Mouse (Mus musculus): Measurements from ENCODE around the gene Mgst2. TPM values are rescaled to one million over a fixed set of nuclear protein-coding genes. Genes with fewer than 3 reads are reported as not detected.

Gene Mgst2
- polyA plus RNA-seq, 1 experiment from 2014 or later = 1.1 TPM

DNA sequence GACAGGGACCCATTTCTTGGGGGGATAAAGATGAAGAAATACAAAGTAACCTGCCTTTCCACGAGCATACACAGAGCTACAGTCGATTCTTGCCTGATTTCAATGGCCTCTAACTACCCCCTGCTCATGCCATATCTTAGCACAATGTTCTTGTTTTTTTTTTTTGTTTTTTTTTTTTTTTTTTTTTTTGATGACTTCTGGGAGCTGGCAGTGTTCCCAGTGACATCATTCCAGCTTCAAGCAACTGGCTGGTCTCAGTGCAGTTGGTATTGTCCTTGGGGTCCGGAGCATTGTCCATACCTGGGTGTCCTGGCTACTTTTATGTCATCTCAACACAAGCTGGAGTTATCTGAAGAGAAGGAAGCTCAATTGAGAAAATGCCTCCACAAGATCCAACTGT lies 14.8 kb downstream of the Mgst2 start:
- Histone ChIP-seq H3K4me1 (replicated peaks) (no peaks in the 10 kb centered on the region), H3K27ac (no peak overlapping the region), H3K9ac (replicated peaks) (no peak overlapping the region), H3K36me3 (no peaks in the 10 kb centered on the region), H3K4me2 (no peak overlapping the region), H3K9me3 (no peaks in the 10 kb centered on the region), H3K27me3 (no peaks in the 10 kb centered on the region), H3K4me3 (replicated peaks) (no peak overlapping the region)
- 86% methylated on average over 3 of the region's 3 CpGs for WGBS
- no peak for ATAC-seq (ENCODE audit: insufficient number of reproducible peaks, insufficient read depth, low FRiP score, low TSS enrichment, low read depth)

DNA sequence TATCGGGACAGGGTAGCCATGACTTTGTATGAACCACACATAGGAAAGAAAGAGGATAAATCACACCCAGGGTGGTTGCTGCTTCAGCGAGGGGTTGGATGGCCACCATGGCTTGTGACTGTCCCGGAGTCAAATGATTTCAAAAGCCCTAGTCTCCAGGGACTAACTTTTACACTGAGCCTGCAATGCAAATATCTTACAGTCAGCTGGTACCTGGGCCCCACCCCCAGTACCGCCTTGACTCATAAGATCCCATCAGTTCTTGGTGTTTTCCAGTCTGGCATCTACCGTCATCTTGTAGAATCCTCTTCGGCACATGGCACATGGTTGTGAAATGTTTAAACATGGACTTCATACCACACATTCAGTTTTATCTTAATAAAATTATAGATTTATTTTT lies 25.4 kb downstream of the Mgst2 start:
- Histone ChIP-seq H3K4me2 (no peak overlapping the region), H3K9me3 (no peaks in the 10 kb centered on the region), H3K4me3 (replicated peaks) (no peak overlapping the region), H3K36me3 (peaks cover 25% of the 10 kb centered on the region), H3K27ac (no peak overlapping the region), H3K9ac (replicated peaks) (no peak overlapping the region), H3K4me1 (replicated peaks) (no peaks in the 10 kb centered on the region), H3K27me3 (no peaks in the 10 kb centered on the region)
- 96% methylated on average over 6 of the region's 6 CpGs for WGBS
- no peak for ATAC-seq (ENCODE audit: insufficient number of reproducible peaks, insufficient read depth, low FRiP score, low TSS enrichment, low read depth)

DNA sequence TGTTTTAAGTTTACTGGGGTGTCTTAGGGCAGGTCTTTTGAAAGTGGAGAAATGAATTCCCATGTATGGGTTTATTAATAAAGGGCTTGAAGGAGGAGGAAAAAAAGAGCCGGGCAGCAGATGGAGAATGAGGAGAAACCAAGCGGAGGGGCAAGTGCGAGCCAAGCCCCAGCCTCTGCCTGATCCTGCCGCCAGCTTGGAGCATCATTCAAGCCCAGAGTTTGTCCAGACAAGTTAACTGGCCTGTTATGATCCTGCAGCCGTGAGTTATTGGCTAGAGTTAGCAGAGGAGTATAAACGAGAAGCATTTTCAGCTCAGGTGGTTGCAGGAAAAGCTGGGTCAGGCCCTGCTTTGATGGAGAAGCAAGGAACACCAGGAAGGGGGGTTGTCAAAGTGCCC lies 26.2 kb downstream of the Mgst2 start:
- no peak overlapping the region for H3K9ac ChIP-seq (replicated peaks)
- no peaks in the 10 kb centered on the region for H3K4me1 ChIP-seq (replicated peaks)
- no peaks in the 10 kb centered on the region for H3K9me3 ChIP-seq
- WGBS = 72% methylated on average over 6 of the region's 6 CpGs
- H3K27ac ChIP-seq = no peak overlapping the region
- peaks cover 31% of the 10 kb centered on the region for H3K36me3 ChIP-seq
- no peak for ATAC-seq (ENCODE audit: insufficient number of reproducible peaks, insufficient read depth, low FRiP score, low TSS enrichment, low read depth)
- H3K4me2 ChIP-seq = no peak overlapping the region
- no peak overlapping the region for H3K4me3 ChIP-seq (replicated peaks)
- H3K27me3 ChIP-seq = no peaks in the 10 kb centered on the region

DNA sequence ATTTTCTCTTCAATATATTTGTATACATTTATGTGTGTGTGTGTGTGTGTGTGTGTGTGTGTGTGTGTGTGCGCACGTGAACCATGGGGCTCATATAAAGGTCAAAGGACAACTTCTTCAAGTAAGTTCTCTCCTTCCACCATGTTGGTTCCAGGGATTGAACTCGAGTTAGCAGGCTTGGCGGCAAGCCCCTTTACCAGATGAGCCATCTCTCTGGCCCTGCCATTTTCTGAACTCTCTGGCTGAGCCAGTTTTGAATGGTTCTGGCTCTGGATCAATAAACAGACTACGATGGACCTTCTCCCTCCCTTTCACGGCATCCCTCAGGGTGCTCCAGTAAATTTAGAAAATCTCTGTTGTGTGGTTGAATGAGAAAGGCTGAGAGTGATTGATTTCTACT lies 26.6 kb downstream of the Mgst2 start:
- no peak overlapping the region for H3K9ac ChIP-seq (replicated peaks)
- no peak overlapping the region for H3K27ac ChIP-seq
- peaks cover 36% of the 10 kb centered on the region for H3K36me3 ChIP-seq
- WGBS = 84% methylated on average over 6 of the region's 6 CpGs
- H3K4me1 ChIP-seq (replicated peaks) = no peaks in the 10 kb centered on the region
- no peak overlapping the region for H3K4me3 ChIP-seq (replicated peaks)
- no peak overlapping the region for H3K4me2 ChIP-seq
- H3K27me3 ChIP-seq = no peaks in the 10 kb centered on the region
- ATAC-seq (ENCODE audit: insufficient number of reproducible peaks, insufficient read depth, low FRiP score, low TSS enrichment, low read depth) = no peak
- no peaks in the 10 kb centered on the region for H3K9me3 ChIP-seq

DNA sequence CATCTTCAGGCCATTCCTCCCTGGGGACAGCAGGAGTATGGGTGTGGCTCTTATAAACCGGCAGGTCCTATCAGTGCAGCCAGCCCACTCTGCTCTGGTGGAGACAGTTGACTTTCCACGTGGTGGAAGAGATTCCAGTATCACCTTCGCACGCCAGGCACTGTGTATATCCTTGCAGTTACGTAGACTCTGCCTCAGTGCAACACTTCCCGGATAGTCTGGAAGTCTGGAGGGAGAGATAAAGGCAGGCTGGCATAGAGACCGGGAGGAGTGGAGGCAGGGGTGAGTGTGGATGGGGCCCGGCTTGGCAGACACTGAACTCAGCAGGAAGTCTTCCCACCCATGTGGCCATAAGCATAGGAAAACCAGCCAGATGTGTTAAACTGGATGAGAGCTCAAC lies 28.6 kb downstream of the Mgst2 start:
- Histone ChIP-seq H3K36me3 (peaks cover 41% of the 10 kb centered on the region), H3K4me2 (no peak overlapping the region), H3K9me3 (peaks cover 3% of the 10 kb centered on the region; the same call in 1 of the 2 replicates), H3K9ac (replicated peaks) (no peak overlapping the region), H3K4me1 (replicated peaks) (no peaks in the 10 kb centered on the region), H3K27me3 (no peaks in the 10 kb centered on the region), H3K27ac (no peak overlapping the region), H3K4me3 (replicated peaks) (no peak overlapping the region)
- no peak for ATAC-seq (ENCODE audit: insufficient number of reproducible peaks, insufficient read depth, low FRiP score, low TSS enrichment, low read depth)
- 90% methylated on average over 8 of the region's 8 CpGs for WGBS

DNA sequence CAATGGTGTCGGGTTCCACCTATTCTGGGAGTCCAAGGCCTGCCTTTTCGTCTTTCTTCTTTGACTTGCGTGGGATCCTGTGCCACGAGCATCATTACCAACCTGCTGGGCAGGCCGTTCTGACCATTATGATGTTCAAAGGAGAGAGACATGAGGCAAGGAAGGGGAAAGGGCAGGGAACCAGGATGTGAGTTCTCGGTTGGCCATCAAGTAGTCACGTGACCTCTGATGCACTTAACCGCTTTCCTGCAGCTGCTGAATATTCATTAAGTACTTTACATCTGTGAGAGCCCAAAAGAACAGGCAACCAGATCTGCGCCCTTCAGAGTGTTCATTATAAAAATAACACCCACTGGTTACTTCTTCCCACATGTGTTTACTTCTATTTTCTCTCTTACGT lies 33.0 kb downstream of the Mgst2 start:
- 81% methylated on average over 10 of the region's 10 CpGs for WGBS
- peaks cover 3% of the 10 kb centered on the region; the same call in 1 of the 2 replicates for H3K9me3 ChIP-seq
- no peak overlapping the region for H3K4me2 ChIP-seq
- no peak for ATAC-seq (ENCODE audit: insufficient number of reproducible peaks, insufficient read depth, low FRiP score, low TSS enrichment, low read depth)
- no peaks in the 10 kb centered on the region; the same call in 1 of the 2 replicates for H3K27me3 ChIP-seq
- peaks cover 51% of the 10 kb centered on the region for H3K36me3 ChIP-seq
- no peak overlapping the region for H3K27ac ChIP-seq
- H3K4me1 ChIP-seq (replicated peaks) = no peaks in the 10 kb centered on the region
- no peak overlapping the region for H3K4me3 ChIP-seq (replicated peaks)
- H3K9ac ChIP-seq (replicated peaks) = no peak overlapping the region

DNA sequence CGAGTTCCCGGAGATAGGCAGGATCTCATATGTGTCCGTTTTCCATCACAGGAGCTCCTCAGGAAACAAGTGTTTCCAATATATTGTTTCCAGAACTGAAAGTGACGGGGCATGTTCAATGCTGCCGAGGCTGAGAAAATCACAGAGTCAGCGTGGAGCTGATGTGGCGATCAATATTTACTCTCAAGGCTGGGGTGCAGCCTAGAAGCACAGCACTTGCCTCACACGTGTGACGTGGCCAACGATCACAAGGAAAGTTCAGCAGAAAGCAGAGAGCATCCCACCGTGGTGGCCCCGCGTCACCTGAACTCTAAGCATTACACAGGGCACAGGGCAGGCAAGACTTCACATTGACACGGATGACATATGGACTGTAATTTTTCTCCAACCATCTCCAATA lies 34.4 kb downstream of the Mgst2 start:
- H3K27me3 ChIP-seq = peaks cover 2% of the 10 kb centered on the region; the same call in 1 of the 2 replicates
- no peak for ATAC-seq (ENCODE audit: insufficient number of reproducible peaks, insufficient read depth, low FRiP score, low TSS enrichment, low read depth)
- H3K36me3 ChIP-seq = peaks cover 39% of the 10 kb centered on the region
- H3K27ac ChIP-seq = no peak overlapping the region
- peaks cover 3% of the 10 kb centered on the region; the same call in 1 of the 2 replicates for H3K9me3 ChIP-seq
- 91% methylated on average over 14 of the region's 14 CpGs for WGBS
- H3K9ac ChIP-seq (replicated peaks) = no peak overlapping the region
- H3K4me2 ChIP-seq = no peak overlapping the region
- peaks cover 10% of the 10 kb centered on the region for H3K4me1 ChIP-seq (replicated peaks)
- no peak overlapping the region for H3K4me3 ChIP-seq (replicated peaks)

GRCm38 (mm10) chr3:51695713-51696112 lies 35.6 kb downstream of the Mgst2 start:
- Histone ChIP-seq H3K4me3 (replicated peaks) (no peak overlapping the region), H3K27me3 (peaks cover 4% of the 10 kb centered on the region), H3K27ac (no peak overlapping the region), H3K4me1 (replicated peaks) (peaks cover 21% of the 10 kb centered on the region), H3K9ac (replicated peaks) (no peak overlapping the region), H3K4me2 (no peak overlapping the region), H3K36me3 (peaks cover 28% of the 10 kb centered on the region; the same call in 1 of the 2 replicates), H3K9me3 (peaks cover 3% of the 10 kb centered on the region; the same call in 1 of the 2 replicates)
- 90% methylated on average over 3 of the region's 3 CpGs for WGBS
- no peak for ATAC-seq (ENCODE audit: insufficient number of reproducible peaks, insufficient read depth, low FRiP score, low TSS enrichment, low read depth)

DNA sequence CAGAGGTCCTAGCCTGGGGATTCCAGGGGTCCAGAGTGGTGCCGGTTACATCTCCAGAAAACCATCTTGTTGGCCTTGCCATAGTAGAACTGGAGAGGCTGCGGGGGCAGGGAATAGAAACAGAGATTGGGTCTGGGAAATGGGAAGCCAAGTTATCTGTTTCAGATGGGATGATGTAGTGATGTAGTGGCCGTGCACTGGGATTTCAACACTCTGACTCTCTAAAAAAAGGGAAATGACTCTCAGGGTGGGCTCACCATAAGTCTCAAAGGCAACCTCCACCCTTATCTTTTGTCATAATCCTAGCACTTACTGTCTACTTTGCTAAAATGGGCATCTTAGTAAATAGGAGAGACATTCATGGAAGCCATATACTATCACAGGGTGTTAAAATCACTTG lies 37.8 kb downstream of the Mgst2 start:
- H3K9me3 ChIP-seq = no peaks in the 10 kb centered on the region
- H3K4me3 ChIP-seq (replicated peaks) = no peak overlapping the region
- H3K27ac ChIP-seq = no peak overlapping the region
- ATAC-seq (ENCODE audit: insufficient number of reproducible peaks, insufficient read depth, low FRiP score, low TSS enrichment, low read depth) = no peak
- peaks cover 13% of the 10 kb centered on the region; the same call in 1 of the 2 replicates for H3K36me3 ChIP-seq
- no peak overlapping the region for H3K4me2 ChIP-seq
- WGBS = 87% methylated on average over 3 of the region's 3 CpGs
- H3K4me1 ChIP-seq (replicated peaks) = peaks cover 42% of the 10 kb centered on the region
- H3K27me3 ChIP-seq = peaks cover 4% of the 10 kb centered on the region
- no peak overlapping the region for H3K9ac ChIP-seq (replicated peaks)

DNA sequence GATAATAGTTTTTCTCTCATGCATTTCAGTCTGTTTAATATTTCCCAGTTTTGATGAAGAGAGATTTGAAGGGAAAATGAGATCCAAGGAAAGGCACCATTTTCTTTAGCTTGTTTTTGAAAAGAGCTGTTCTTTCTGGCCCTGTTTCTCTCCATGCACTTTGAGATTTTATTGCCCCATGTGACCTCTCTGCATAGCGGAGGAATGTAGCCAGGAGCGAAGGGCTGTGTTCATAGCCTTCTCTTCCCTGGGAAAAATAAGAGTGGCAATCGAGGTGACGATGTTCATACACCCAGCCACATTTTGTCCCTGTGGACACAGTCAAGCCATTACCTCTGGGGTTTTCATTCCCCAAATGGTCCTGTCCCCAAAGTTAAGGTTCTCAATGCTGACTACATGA lies 40.0 kb downstream of the Mgst2 start:
- H3K27me3 ChIP-seq = peaks cover 4% of the 10 kb centered on the region
- WGBS = 8% methylated on average over 4 of the region's 4 CpGs
- no peak overlapping the region for H3K9ac ChIP-seq (replicated peaks)
- no peaks in the 10 kb centered on the region for H3K9me3 ChIP-seq
- ATAC-seq (ENCODE audit: insufficient number of reproducible peaks, insufficient read depth, low FRiP score, low TSS enrichment, low read depth) = no peak
- 0 out of 2 replicates have a peak overlapping the region, but pooled peaks have one; percentile 86 for H3K27ac ChIP-seq
- peaks cover 49% of the 10 kb centered on the region for H3K4me1 ChIP-seq (replicated peaks)
- H3K4me2 ChIP-seq = peak overlapping the region; percentile 65
- H3K4me3 ChIP-seq (replicated peaks) = no peak overlapping the region
- peaks cover 9% of the 10 kb centered on the region; the same call in 1 of the 2 replicates for H3K36me3 ChIP-seq

DNA sequence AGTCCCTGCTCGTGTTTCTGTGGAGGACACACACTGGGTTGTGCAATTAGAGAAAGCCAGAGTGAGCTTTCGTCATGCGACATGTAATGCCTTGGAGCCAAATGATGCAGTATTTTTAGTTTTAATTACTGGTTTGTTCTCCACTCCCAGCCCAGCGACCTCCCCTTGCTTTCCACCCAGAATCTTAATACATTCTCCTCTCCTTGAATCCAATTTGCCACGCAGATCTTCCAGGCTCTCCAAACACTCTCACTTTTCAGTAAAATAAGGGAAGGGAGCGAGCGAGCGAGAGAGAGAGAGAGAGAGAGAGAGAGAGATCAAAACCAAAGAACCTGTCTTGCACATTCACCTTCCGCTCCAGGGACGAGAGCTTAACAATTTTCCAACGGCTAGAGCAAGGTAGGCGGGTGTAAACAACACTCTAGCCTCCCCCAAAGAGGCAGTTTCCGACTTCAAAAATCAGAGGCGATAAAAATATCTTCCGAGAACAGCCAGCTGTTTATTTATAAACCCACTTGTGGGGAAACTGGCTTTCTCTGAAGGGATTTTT lies 40.6 kb downstream of the Mgst2 start:
- Histone ChIP-seq H3K9ac (replicated peaks) (no peak overlapping the region; the same call in 1 of the 2 replicates), H3K27ac (0 out of 2 replicates have a peak overlapping the region, but pooled peaks have one; percentile 86), H3K27me3 (peaks cover 4% of the 10 kb centered on the region), H3K4me2 (peak overlapping the region; percentile 65), H3K4me1 (replicated peaks) (peaks cover 50% of the 10 kb centered on the region), H3K9me3 (no peaks in the 10 kb centered on the region), H3K4me3 (replicated peaks) (peak overlapping the region; percentile 34), H3K36me3 (peaks cover 9% of the 10 kb centered on the region; the same call in 1 of the 2 replicates)
- no peak for ATAC-seq (ENCODE audit: insufficient number of reproducible peaks, insufficient read depth, low FRiP score, low TSS enrichment, low read depth)
- 13% methylated on average over 15 of the region's 15 CpGs for WGBS

DNA sequence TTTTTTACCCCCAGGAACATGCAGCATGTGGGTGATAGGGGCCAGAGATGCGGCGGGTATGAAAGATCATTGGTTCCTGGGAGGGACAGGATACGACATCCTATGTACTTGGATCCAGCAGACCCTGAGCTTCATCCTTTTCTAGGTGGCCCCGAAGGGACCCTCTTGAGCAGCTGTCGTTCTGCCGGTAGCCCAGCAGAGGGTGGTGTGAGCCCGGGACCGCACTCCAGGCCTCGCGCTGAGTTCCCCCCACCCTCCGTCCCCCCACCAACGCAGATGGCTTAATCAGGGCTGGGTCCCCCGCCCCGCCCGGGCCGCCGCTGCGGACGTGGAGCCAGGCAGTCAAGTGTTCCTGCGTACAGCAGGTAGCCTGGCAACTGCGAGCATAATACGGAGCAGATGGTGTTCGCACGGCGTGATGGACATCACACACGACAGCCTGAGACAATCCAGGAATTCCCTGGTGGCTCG lies 41.2 kb downstream of the Mgst2 start:
- peak overlapping the region; percentile 86 for H3K27ac ChIP-seq
- no peaks in the 10 kb centered on the region for H3K9me3 ChIP-seq
- H3K4me1 ChIP-seq (replicated peaks) = peaks cover 52% of the 10 kb centered on the region
- ATAC-seq (ENCODE audit: insufficient number of reproducible peaks, insufficient read depth, low FRiP score, low TSS enrichment, low read depth) = peak; percentile 89
- peak overlapping the region; percentile 34 for H3K4me3 ChIP-seq (replicated peaks)
- H3K9ac ChIP-seq (replicated peaks) = peak overlapping the region; percentile 40; the same call in 1 of the 2 replicates
- peaks cover 6% of the 10 kb centered on the region; the same call in 1 of the 2 replicates for H3K36me3 ChIP-seq
- under 1% methylated on average over 27 of the region's 27 CpGs for WGBS
- peak overlapping the region; percentile 65 for H3K4me2 ChIP-seq
- peaks cover 4% of the 10 kb centered on the region for H3K27me3 ChIP-seq
